Mouse (Mus musculus) limb, embryonic 11.5 days (tissue): ENCODE measurements around the gene Ints1. TPM values are rescaled to one million over a fixed set of nuclear protein-coding genes. Genes with fewer than 3 reads are reported as not detected.

Experiments
- ATAC-seq: fragments of 200-750 bp; cut with Nextera tagmentation; 2 replicates; pipeline ENCODE4 v1.8.0; 2017; ENCODE audit warnings: low read depth; ENCODE audit not compliant: insufficient number of reproducible peaks, low FRiP score, low TSS enrichment
- DNase-seq: peaks from one replicate; pipeline ENCODE4 v3.0.0-alpha.2; 2015; ENCODE audit warnings: low spot score
- H3K27ac ChIP-seq: fragments of 300-500 bp; sonication (generic); replicated peaks from 2 replicates; pipeline ENCODE4 v1.5.1; 2014; ENCODE audit warnings: low read depth, mild to moderate bottlenecking, low read length
- H3K27me3 ChIP-seq: fragments of 300-500 bp; sonication (generic); 2 replicates; pipeline ENCODE4 v1.6.1; 2014; ENCODE audit warnings: mild to moderate bottlenecking, low read length, mixed read lengths; ENCODE audit not compliant: control insufficient read depth, insufficient read depth
- H3K36me3 ChIP-seq: fragments of 300-500 bp; sonication (generic); 2 replicates; pipeline ENCODE4 v1.6.1; 2014; ENCODE audit warnings: mild to moderate bottlenecking, low read length, moderate library complexity, mixed read lengths; ENCODE audit not compliant: control insufficient read depth, insufficient read depth
- H3K4me1 ChIP-seq: fragments of 300-500 bp; sonication (generic); 2 replicates; pipeline ENCODE4 v1.6.1; 2014; ENCODE audit warnings: low read length, mixed read lengths; ENCODE audit not compliant: control insufficient read depth, insufficient read depth
- H3K4me2 ChIP-seq: fragments of 300-500 bp; sonication (generic); 2 replicates; pipeline ENCODE4 v1.6.1; 2014; ENCODE audit warnings: low read depth, mild to moderate bottlenecking, moderate library complexity; ENCODE audit not compliant: severe bottlenecking
- H3K4me3 ChIP-seq: fragments of 300-500 bp; sonication (generic); 2 replicates; pipeline ENCODE4 v1.5.1; 2014; ENCODE audit warnings: low read depth, low read length
- H3K9ac ChIP-seq: fragments of 300-500 bp; sonication (generic); 2 replicates; pipeline ENCODE4 v1.6.1; 2014; ENCODE audit warnings: mild to moderate bottlenecking, low read length
- H3K9me3 ChIP-seq: fragments of 300-500 bp; sonication (generic); 2 replicates; pipeline ENCODE4 v1.6.1; 2016; ENCODE audit warnings: low read length; ENCODE audit not compliant: control insufficient read depth
- WGBS: fragments of 180-500 bp; shearing (Covaris S2); extraction: QIAGEN DNeasy Blood & Tissue Kit; methylation state at CpG from one replicate; pipeline ENCODE4 v1.1.7; 2014; 5-methylcytosine and 5-hydroxymethylcytosine counted together
- polyA plus RNA-seq: library from polyadenylated mRNA; unstranded; fragments of >200 nt; fragmentation: Nextera tagmentation; extraction: Ambion mirVana; gene quantifications from 2 replicates; pipeline ENCODE4 v1.2.1, GENCODE M21; 2014

The Ints1 gene
- polyA plus RNA-seq, 1 experiment from 2014 or later, result 40.5 TPM

GRCm38 (mm10) chr5:139724336-139725116, 50.9 kb downstream of the Ints1 start:
- H3K4me2 ChIP-seq, result no peak overlapping the region; the same call in 1 of the 2 replicates
- H3K9ac ChIP-seq, result no peak overlapping the region
- H3K4me3 ChIP-seq, result no peak overlapping the region
- DNase-seq (peak; percentile 88), ATAC-seq (peak; percentile 77)
- 10% methylated on average over 10 of the region's 10 CpGs for WGBS
- no peaks in the 10 kb centered on the region for H3K9me3 ChIP-seq
- H3K27ac ChIP-seq, result peak overlapping the region; percentile 81
- no peaks in the 10 kb centered on the region for H3K36me3 ChIP-seq
- peaks cover 21% of the 10 kb centered on the region for H3K4me1 ChIP-seq
- no peaks in the 10 kb centered on the region for H3K27me3 ChIP-seq

- Histone ChIP-seq H3K36me3 (no peaks in the 10 kb centered on the region), H3K4me1 (peaks cover 21% of the 10 kb centered on the region), H3K27ac (no peak overlapping the region; the same call in 1 of the 2 replicates), H3K4me3 (no peak overlapping the region), H3K4me2 (no peak overlapping the region), H3K27me3 (no peaks in the 10 kb centered on the region), H3K9me3 (no peaks in the 10 kb centered on the region), H3K9ac (no peak overlapping the region)
- DNase-seq (no peak), ATAC-seq (no peak)
- WGBS, result 75% methylated on average over 9 of the region's 9 CpGs
These were observed 52.4 kb downstream of the Ints1 start for GRCm38 (mm10) chr5:139723113-139723512.

GRCm38 (mm10) chr5:139722709-139723108, 52.8 kb downstream of the Ints1 start:
- WGBS, result 76% methylated on average over 6 of the region's 6 CpGs
- Histone ChIP-seq H3K4me1 (peaks cover 21% of the 10 kb centered on the region), H3K4me2 (no peak overlapping the region), H3K27me3 (no peaks in the 10 kb centered on the region), H3K9me3 (no peaks in the 10 kb centered on the region), H3K27ac (no peak overlapping the region; the same call in 1 of the 2 replicates), H3K9ac (no peak overlapping the region), H3K36me3 (no peaks in the 10 kb centered on the region), H3K4me3 (no peak overlapping the region)
- DNase-seq (no peak), ATAC-seq (no peak)

DNA sequence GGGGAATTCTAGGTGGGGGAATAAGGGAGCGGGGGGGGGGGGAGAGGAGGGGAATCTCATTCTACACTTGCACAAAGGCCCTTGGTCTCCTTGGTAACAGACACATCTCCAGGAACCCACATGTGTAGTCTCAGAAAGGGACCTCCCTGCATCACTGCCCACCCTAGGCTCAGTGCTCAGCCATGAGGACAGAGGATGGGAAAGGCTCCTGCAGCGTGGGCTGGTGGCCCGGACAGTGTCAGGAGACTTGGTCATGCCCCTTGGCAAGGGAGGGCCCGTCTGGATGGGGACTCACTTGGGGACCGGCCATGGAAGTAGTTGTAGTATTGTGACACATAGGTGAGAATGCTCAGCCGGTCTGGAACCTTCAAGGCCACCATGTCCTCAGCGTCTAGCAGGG, 56.5 kb downstream of the Ints1 start:
- Histone ChIP-seq H3K9me3 (no peaks in the 10 kb centered on the region), H3K4me1 (peaks cover 8% of the 10 kb centered on the region; the same call in 1 of the 2 replicates), H3K4me3 (no peak overlapping the region), H3K9ac (no peak overlapping the region), H3K36me3 (no peaks in the 10 kb centered on the region), H3K27me3 (no peaks in the 10 kb centered on the region), H3K4me2 (no peak overlapping the region), H3K27ac (no peak overlapping the region)
- DNase-seq, result no peak
- 80% methylated on average over 6 of the region's 7 CpGs for WGBS
- no peak for ATAC-seq

GRCm38 (mm10) chr5:139718540-139718939, 56.9 kb downstream of the Ints1 start:
- ATAC-seq, result no peak
- Histone ChIP-seq H3K9me3 (no peaks in the 10 kb centered on the region), H3K4me1 (peaks cover 8% of the 10 kb centered on the region; the same call in 1 of the 2 replicates), H3K27ac (no peak overlapping the region), H3K9ac (peak overlapping the region; percentile 22; the same call in 1 of the 2 replicates), H3K4me2 (no peak overlapping the region), H3K36me3 (no peaks in the 10 kb centered on the region), H3K27me3 (no peaks in the 10 kb centered on the region), H3K4me3 (no peak overlapping the region)
- no peak for DNase-seq
- WGBS, result 89% methylated on average over 6 of the region's 6 CpGs

DNA sequence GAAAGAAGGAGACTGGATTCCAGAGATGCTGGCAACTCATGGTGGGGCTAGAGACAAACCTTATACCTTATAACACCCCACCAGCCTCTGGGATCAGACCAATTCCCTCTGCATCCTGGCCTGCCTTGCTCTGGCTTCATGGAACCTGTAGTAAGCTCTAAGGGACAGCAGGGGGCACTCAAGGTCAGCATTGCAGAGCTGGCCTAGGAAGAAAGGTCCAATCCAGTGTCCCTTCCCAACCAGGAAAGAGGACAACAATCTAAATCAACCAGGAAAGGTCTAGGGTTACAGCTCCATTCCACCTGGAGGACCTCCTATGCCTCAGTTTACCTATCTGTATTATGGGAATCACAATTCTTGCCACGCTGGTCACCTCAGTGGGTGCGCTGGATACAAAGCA, 57.8 kb downstream of the Ints1 start:
- Histone ChIP-seq H3K9ac (no peak overlapping the region), H3K9me3 (no peaks in the 10 kb centered on the region), H3K4me1 (peaks cover 1% of the 10 kb centered on the region; the same call in 1 of the 2 replicates), H3K36me3 (no peaks in the 10 kb centered on the region), H3K27me3 (no peaks in the 10 kb centered on the region), H3K4me3 (no peak overlapping the region), H3K4me2 (no peak overlapping the region), H3K27ac (no peak overlapping the region)
- WGBS, result 96% methylated on average over 2 of the region's 2 CpGs
- DNase-seq, result peak; percentile 67
- no peak for ATAC-seq

DNA sequence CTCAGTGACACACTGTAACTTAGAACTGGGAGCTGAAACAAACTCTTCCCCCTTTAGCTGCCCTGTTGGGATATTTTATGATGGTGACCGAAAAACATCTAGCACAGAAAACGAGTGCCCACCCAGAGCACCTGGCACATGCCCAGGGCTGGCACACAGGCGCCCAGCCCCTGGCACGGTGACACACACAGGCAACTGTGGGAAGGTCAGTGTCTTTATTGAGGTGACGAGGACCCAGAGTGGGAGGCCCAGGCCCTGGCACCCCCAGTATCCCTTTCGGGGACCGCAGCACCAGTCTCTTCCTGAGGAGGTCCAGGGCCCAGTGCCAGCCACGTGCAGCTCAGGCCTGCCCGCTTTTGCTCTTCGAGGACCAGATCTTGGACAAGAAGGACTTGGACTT, 69.0 kb downstream of the Ints1 start:
- Histone ChIP-seq H3K9me3 (no peaks in the 10 kb centered on the region), H3K4me2 (no peak overlapping the region), H3K4me3 (no peak overlapping the region), H3K9ac (no peak overlapping the region), H3K4me1 (no peaks in the 10 kb centered on the region), H3K27me3 (no peaks in the 10 kb centered on the region), H3K36me3 (peaks cover 6% of the 10 kb centered on the region; the same call in 1 of the 2 replicates), H3K27ac (no peak overlapping the region)
- 90% methylated on average over 10 of the region's 10 CpGs for WGBS
- DNase-seq, result no peak
- ATAC-seq, result no peak

DNA sequence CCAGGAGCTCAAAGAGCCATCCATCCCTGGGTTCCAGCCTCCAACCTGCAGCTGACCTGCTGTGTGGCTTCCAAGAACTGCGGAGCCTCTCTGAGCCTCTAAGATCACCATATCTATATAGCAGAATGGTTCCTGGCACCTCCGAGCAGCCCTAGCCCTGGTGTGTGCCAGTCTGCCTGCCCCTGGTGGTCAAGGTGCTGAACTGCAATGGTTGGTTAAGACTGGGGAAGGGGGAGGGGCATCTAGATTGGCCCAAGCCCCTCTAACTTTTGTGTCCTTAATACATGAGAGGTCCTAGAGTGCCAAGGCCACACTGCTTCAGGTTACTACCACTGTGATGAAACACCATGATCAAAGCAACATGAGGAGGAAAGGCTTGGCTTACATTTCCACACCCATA, 72.6 kb downstream of the Ints1 start:
- no peaks in the 10 kb centered on the region; the same call in 1 of the 2 replicates for H3K36me3 ChIP-seq
- DNase-seq (peak; percentile 45), ATAC-seq (no peak; the same call in 1 of the 2 replicates)
- H3K4me1 ChIP-seq, result no peaks in the 10 kb centered on the region
- no peak overlapping the region for H3K27ac ChIP-seq
- 62% methylated on average over 2 of the region's 2 CpGs for WGBS
- H3K9me3 ChIP-seq, result no peaks in the 10 kb centered on the region
- H3K4me3 ChIP-seq, result no peak overlapping the region
- no peak overlapping the region for H3K9ac ChIP-seq
- H3K4me2 ChIP-seq, result no peak overlapping the region
- no peaks in the 10 kb centered on the region for H3K27me3 ChIP-seq
